Mouse (Mus musculus) cerebral cortex, adult 2 months (tissue): ENCODE measurements around the gene Slc13a4.

Experiments
- WGBS: fragments of 180-500 bp; shearing (Covaris S2); methylation state at CpG from one replicate; pipeline ENCODE4 v1.1.7; 2018; 5-methylcytosine and 5-hydroxymethylcytosine counted together

Gene Slc13a4

DNA sequence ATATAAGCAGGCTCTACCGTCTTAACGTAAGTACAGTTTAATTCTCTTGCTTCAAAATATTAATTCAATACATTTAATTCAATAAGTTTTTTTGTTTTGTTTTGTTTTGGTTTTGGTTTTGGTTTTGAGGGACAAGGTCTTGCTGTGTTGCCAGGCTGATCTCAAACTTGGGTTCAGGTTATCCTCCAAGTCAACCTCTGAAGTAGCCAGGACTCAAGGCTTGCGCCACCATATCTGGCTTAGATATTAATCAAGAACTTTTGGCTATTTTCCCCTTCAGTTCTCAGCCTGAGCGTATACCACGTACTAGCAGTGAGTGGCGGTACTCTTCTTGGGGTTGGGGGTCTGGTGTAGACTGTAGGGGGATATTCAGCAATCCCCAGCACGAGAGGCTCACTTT lies 5.3 kb downstream of the Slc13a4 start:
- WGBS = 96% methylated on average over 7 of the region's 7 CpGs

DNA sequence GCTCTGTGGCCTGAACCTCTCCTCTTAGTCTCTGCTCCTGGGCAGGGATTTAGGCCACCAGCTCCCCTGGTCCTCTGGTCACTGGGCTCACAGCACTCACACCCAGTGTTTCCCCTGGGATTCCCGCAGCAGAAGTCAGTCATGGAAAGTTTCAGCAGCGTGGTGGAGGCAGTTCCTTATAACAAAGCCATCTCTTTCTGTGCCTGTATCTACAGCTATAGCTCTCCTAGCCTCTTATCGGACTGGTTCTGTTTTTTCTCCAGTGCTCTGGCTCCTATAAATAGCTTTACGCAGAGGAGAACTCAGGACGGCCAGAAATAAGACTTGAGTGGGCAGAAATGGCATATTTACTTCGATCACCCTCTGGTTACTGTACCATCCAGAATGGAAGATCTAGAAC lies 9.6 kb downstream of the Slc13a4 start:
- WGBS = 46% methylated on average over 6 of the region's 6 CpGs

- WGBS = 95% methylated on average over 7 of the region's 7 CpGs
Observed at GRCm38 (mm10) chr6:35297516-35298227, 10.3 kb downstream of the Slc13a4 start.

DNA sequence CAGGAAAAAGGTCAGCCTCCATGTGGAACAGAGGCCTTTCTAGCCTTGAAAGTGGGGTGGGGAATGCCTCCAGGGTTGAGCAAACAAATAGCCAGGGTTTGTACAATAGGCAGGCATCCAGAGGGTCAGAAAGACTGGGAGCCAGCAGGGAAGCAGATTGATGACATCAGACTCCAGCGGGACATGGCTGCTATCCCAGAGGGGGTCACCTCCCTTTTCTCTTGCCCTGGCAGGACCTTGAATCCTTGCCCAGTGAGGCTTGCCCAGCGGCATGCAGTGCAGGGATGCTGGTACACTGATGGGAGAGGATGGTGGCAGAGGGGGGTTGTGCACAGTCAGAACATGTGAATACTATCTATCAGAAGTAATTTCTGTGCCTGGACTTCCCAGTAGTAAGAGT lies 10.9 kb downstream of the Slc13a4 start:
- 43% methylated on average over 2 of the region's 2 CpGs for WGBS

GRCm38 (mm10) chr6:35294964-35295363 lies 13.0 kb downstream of the Slc13a4 start:
- WGBS = 73% methylated on average over 2 of the region's 2 CpGs

DNA sequence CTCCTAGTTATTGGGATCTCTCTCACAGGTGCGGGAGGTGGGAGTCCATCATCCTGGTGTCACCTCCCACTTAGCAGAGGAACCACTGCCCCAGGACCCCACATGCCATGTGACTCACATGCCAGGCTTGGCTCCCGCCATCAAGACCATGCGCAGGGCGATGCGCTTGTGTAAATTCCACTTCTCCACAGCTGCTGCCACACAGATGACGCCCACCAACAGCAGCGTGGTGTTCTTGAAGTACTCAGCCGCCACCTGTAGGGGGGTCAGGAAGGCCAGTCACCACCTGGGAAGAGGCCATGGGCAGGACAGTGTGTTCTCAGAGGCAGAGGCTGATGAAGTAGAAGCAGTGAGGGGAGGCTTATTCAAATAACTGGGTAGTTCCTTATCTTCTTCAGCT lies 18.3 kb downstream of the Slc13a4 start:
- WGBS = 89% methylated on average over 8 of the region's 8 CpGs

DNA sequence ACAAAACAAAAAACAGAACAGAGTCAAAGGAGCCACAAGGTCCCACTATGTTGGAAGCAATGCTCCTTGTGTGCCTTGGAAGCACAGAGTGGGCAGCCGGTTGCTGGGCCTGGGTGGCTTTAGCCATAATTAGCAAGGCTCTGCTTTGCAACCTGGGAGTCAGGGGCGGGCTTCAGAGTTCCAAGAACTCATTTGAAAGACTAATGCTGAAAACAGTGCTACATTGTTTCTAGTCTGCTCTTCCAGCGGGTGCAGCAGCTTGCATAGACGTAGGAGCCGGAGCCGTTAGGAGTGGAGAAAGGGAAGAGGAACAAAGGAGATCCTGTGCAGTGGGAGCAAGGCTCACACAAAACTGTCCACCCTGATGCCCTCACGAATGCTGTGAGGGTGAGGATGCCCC lies 19.0 kb downstream of the Slc13a4 start:
- WGBS = 35% methylated on average over 7 of the region's 7 CpGs

DNA sequence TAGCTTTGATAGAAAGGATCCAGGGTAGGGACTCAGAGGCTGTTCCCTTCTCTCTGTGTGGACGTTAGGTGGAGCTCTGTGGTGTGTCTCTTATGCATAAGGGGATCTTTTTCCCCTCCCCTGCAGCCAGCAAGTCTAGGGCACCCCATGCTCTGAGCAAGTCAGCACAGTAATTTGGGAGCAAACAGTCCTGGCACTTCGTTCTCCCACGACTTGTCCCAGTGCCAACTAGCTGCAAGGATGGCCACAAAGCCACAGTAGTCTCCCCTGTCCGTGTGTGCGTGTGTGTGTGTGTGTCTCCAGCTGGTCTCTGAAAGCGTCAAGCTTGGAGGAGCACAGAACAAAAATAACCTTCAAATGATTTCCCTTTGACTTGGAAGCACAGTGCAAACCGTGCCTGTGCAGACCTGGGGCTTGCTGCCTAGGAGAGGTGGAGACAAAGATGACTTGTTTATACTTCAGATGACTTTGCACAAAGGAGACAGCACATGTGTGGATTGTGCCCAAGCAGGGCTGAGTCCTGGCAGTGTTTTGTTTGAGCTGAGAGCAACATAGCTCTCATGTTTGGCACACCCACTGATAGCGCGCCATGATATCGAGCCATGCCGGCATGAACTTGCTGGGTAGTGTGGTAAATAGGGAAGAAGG lies 19.7 kb downstream of the Slc13a4 start:
- 32% methylated on average over 11 of the region's 11 CpGs for WGBS

DNA sequence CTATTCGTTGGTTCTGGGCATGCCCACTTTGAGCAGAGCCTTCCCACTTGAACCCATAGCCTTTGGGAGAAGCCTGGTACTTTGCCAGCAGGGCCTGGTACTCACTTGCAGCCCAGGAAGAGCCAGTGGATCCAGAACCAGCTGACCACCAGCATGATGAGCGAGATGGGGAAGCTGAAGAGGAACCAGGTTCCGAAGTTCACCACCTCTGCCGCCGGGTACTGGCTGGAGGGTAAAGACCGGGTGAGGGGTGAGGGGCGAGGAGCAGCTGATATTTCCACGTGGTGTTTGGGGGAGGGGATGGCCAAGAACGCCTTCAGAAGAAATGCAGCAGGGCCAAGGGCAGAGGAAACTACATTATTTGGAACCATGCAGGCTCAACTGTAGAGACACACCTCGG lies 28.6 kb downstream of the Slc13a4 start:
- 83% methylated on average over 10 of the region's 10 CpGs for WGBS

- 73% methylated on average over 10 of the region's 10 CpGs for WGBS
Observed at GRCm38 (mm10) chr6:35277903-35278587, 29.9 kb downstream of the Slc13a4 start.

DNA sequence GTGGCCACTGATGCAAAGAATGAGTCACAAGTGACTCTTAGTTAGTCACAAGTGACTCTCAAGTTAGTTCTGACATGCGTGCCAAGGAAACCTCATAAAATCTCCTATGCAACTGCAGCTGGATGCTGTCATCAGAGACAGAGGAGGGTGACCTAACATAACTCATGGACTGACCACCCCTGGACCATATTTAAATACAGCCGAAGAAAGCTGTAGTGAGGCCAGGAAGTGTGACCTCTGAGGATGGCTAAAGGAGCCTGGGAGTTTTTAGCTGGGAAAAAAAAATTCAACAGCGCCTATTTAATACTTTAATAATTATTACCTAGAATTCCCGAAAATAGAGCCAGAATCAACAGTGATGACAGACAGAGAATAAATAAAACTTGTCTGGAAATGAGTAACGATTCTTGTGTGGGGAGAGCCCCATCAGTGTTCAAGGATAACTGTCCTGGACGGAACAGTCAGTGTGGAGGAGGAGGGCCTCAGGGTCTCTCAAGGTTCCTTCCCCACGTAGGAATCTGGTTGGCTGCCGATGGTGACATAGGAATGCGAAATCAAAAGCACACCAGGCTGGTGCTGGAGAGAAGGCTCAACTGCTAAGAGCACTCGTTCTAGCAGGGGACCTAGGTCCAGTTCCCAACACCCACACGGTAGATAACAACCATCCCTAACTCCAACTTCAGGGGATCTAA lies 34.4 kb downstream of the Slc13a4 start:
- 92% methylated on average over 11 of the region's 11 CpGs for WGBS

- 88% methylated on average over 20 of the region's 20 CpGs for WGBS
Observed at GRCm38 (mm10) chr6:35271868-35272765, 35.8 kb downstream of the Slc13a4 start.

- 60% methylated on average over 12 of the region's 12 CpGs for WGBS
Observed at GRCm38 (mm10) chr6:35271094-35271855, 36.7 kb downstream of the Slc13a4 start.

DNA sequence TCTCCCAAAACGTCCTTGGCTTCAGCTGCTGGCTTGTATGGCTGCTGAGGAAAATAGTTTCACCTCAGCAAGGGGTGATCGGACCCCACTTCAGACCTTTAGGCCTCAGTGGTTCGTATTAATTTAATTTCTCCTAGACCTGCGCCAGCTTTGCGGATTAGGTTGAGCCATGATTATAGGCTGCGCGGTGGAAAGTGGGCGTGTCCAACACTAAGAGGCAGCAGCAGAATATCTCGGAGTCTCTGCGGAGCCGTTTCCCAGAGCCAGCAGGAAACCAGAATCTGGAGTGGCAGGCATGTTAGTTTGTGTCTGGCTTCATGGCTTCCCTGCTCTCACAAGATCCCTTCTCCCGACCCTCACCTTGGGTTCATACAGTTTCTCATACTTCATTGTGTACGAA lies 38.3 kb downstream of the Slc13a4 start:
- WGBS = 82% methylated on average over 13 of the region's 13 CpGs

- WGBS = 94% methylated on average over 13 of the region's 13 CpGs
Observed at GRCm38 (mm10) chr6:35268711-35269110, 39.2 kb downstream of the Slc13a4 start.

- 74% methylated on average over 15 of the region's 15 CpGs for WGBS
Observed at GRCm38 (mm10) chr6:35265580-35266278, 42.2 kb downstream of the Slc13a4 start.

GRCm38 (mm10) chr6:35260531-35260930 lies 47.4 kb downstream of the Slc13a4 start:
- 52% methylated on average over 7 of the region's 7 CpGs for WGBS

GRCm38 (mm10) chr6:35259526-35259925 lies 48.4 kb downstream of the Slc13a4 start:
- 59% methylated on average over 5 of the region's 5 CpGs for WGBS

DNA sequence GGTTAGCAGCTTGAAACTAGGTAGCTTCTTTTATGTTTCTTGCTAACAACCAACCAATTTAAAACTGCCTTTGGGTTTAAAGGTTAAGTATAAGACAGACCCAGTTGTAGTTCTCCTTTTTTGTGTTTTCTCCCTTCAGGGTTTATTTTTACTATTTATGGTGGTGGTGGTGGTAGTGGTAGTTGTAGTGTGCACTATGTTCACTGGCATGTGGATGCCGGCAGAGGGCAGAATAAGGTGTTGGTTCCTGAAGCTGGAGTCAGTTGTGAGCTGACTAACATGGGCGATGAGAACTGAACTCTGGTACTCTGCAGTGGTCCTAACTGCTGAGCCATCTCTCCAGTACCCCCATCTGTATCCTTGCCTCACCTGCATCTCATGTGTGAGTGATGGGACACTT lies 49.0 kb downstream of the Slc13a4 start:
- WGBS = 94% methylated on average over 2 of the region's 2 CpGs

- WGBS = 84% methylated on average over 13 of the region's 13 CpGs
Observed at GRCm38 (mm10) chr6:35257626-35258190, 50.2 kb downstream of the Slc13a4 start.
